Mouse (Mus musculus) brain, embryonic 14.5 days (tissue): ENCODE data around the gene Pi4ka.

ENCODE experiments used
- CTCF ChIP-seq: fragments of 200-500 bp; IDR thresholded peaks from 2 replicates; pipeline ENCODE4 v1.5.1; 2012; ENCODE audit warnings: inconsistent platforms, mild to moderate bottlenecking, moderate library complexity, borderline replicate concordance; ENCODE audit not compliant: insufficient read depth, insufficient read length; ENCODE audit errors: extremely low read depth
- POLR2A ChIP-seq: fragments of 200-500 bp; IDR thresholded peaks from 2 replicates; pipeline ENCODE4 v1.6.1; 2012; ENCODE audit warnings: mild to moderate bottlenecking, inconsistent platforms, borderline replicate concordance; ENCODE audit not compliant: poor library complexity, insufficient read depth, insufficient read length, severe bottlenecking; ENCODE audit errors: extremely low read depth

DNA sequence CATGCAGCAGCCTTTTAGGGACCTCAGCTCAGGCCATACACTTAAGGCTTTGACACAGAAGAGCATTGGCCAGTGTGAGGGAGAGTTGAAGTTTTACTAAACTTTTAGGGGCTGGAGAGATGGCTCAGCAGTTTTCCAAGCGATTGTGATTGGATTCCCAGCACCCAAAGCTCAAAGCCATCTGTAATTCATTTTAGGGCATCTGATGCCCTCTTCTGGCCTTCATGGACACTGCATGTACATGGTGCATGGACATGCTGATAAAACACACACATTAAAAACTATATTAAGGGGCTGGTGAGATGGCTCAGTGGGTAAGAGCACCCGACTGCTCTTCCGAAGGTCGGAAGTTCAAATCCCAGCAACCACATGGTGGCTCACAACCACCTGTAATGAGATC lies 135.0 kb downstream of the Pi4ka start:
- TF ChIP-seq CTCF (peak; percentile 33; the same call in 1 of the 2 replicates), POLR2A (no peak)
